Mouse (Mus musculus): ENCODE results near the gene Camsap2. TPM values are rescaled to one million over a fixed set of nuclear protein-coding genes. Genes with fewer than 3 reads are reported as not detected.

Gene Camsap2
- polyA plus RNA-seq, 2 experiments = 15.0 to 17.2 TPM

- no peaks in the 10 kb centered on the region for H3K9me3 ChIP-seq (ENCODE audit: control insufficient read depth, low read length)
- DNase-seq (ENCODE audit: low spot score) (no peak), ATAC-seq (ENCODE audit: low FRiP score, low read depth) (no peak)
- peak overlapping the region; percentile 67 for H3K4me2 ChIP-seq (replicated peaks; ENCODE audit: low read depth, low read length, severe bottlenecking)
- peak overlapping the region; percentile 52 for H3K4me3 ChIP-seq (replicated peaks; ENCODE audit: low read length)
- peaks cover 54% of the 10 kb centered on the region for H3K4me1 ChIP-seq (ENCODE audit: control insufficient read depth, insufficient read depth, low read length)
- no peaks in the 10 kb centered on the region for H3K27me3 ChIP-seq (ENCODE audit: control insufficient read depth, insufficient read depth, low read length)
- WGBS = under 1% methylated on average over 9 of the region's 9 CpGs
- peaks cover 3% of the 10 kb centered on the region; the same call in 1 of the 2 replicates for H3K36me3 ChIP-seq (ENCODE audit: control insufficient read depth, insufficient read depth, low read length)
- H3K27ac ChIP-seq (replicated peaks; ENCODE audit: low read depth, low read length) = no peak overlapping the region
- TF ChIP-seq POLR2A (IDR thresholded peaks at IDR 0.05; ENCODE audit: borderline replicate concordance, extremely low read depth, insufficient read depth, insufficient read length) = no peak
- peak overlapping the region; percentile 68 for H3K9ac ChIP-seq (ENCODE audit: low read depth, low read length, severe bottlenecking)
These were observed 113.5 kb downstream of the Camsap2 start for GRCm38 (mm10) chr1:136232285-136232926.

GRCm38 (mm10) chr1:136231596-136231995 is 114.3 kb downstream of the Camsap2 start:
- Histone ChIP-seq H3K27me3 (ENCODE audit: control insufficient read depth, insufficient read depth, low read length) (no peaks in the 10 kb centered on the region), H3K36me3 (ENCODE audit: control insufficient read depth, insufficient read depth, low read length) (peaks cover 11% of the 10 kb centered on the region), H3K9ac (ENCODE audit: low read depth, low read length, severe bottlenecking) (peak overlapping the region; percentile 43; the same call in 1 of the 2 replicates), H3K4me2 (replicated peaks; ENCODE audit: low read depth, low read length, severe bottlenecking) (peak overlapping the region; percentile 67), H3K27ac (replicated peaks; ENCODE audit: low read depth, low read length) (no peak overlapping the region), H3K9me3 (ENCODE audit: control insufficient read depth, low read length) (no peaks in the 10 kb centered on the region), H3K4me3 (replicated peaks; ENCODE audit: low read length) (peak overlapping the region; percentile 52), H3K4me1 (ENCODE audit: control insufficient read depth, insufficient read depth, low read length) (peaks cover 54% of the 10 kb centered on the region)
- TF ChIP-seq POLR2A (IDR thresholded peaks at IDR 0.05; ENCODE audit: borderline replicate concordance, extremely low read depth, insufficient read depth, insufficient read length) = no peak
- no peak for ATAC-seq (ENCODE audit: low FRiP score, low read depth)
- 2% methylated on average over 6 of the region's 6 CpGs for WGBS
- no peak for DNase-seq (ENCODE audit: low spot score)

- Histone ChIP-seq H3K27me3 (ENCODE audit: control insufficient read depth, insufficient read depth, low read length) (no peaks in the 10 kb centered on the region), H3K9me3 (ENCODE audit: control insufficient read depth, low read length) (no peaks in the 10 kb centered on the region), H3K27ac (replicated peaks; ENCODE audit: low read depth, low read length) (peak overlapping the region; percentile 34; the same call in 1 of the 2 replicates), H3K9ac (ENCODE audit: low read depth, low read length, severe bottlenecking) (peak overlapping the region; percentile 6; the same call in 1 of the 2 replicates), H3K36me3 (ENCODE audit: control insufficient read depth, insufficient read depth, low read length) (peaks cover 25% of the 10 kb centered on the region), H3K4me3 (replicated peaks; ENCODE audit: low read length) (peak overlapping the region; percentile 10; the same call in 1 of the 2 replicates), H3K4me1 (ENCODE audit: control insufficient read depth, insufficient read depth, low read length) (peaks cover 54% of the 10 kb centered on the region), H3K4me2 (replicated peaks; ENCODE audit: low read depth, low read length, severe bottlenecking) (peak overlapping the region; percentile 67)
- TF ChIP-seq POLR2A (IDR thresholded peaks at IDR 0.05; ENCODE audit: borderline replicate concordance, extremely low read depth, insufficient read depth, insufficient read length) = no peak
- ATAC-seq (ENCODE audit: low FRiP score, low read depth) (no peak), DNase-seq (ENCODE audit: low spot score) (no peak)
- 16% methylated on average over 11 of the region's 11 CpGs for whole genome bisulfite sequencing
These were observed 115.7 kb downstream of the Camsap2 start for GRCm38 (mm10) chr1:136230201-136230600.

GRCm38 (mm10) chr1:136229040-136229373 is 116.9 kb downstream of the Camsap2 start:
- DNase-seq (ENCODE audit: low spot score) = no peak
- 29% methylated on average over 6 of the region's 6 CpGs for WGBS
- Histone ChIP-seq H3K4me3 (replicated peaks; ENCODE audit: low read length) (no peak overlapping the region), H3K9me3 (ENCODE audit: control insufficient read depth, low read length) (no peaks in the 10 kb centered on the region), H3K27me3 (ENCODE audit: control insufficient read depth, insufficient read depth, low read length) (no peaks in the 10 kb centered on the region), H3K4me1 (ENCODE audit: control insufficient read depth, insufficient read depth, low read length) (peaks cover 52% of the 10 kb centered on the region), H3K9ac (ENCODE audit: low read depth, low read length, severe bottlenecking) (no peak overlapping the region; the same call in 1 of the 2 replicates), H3K4me2 (replicated peaks; ENCODE audit: low read depth, low read length, severe bottlenecking) (no peak overlapping the region; the same call in 1 of the 2 replicates), H3K27ac (replicated peaks; ENCODE audit: low read depth, low read length) (no peak overlapping the region), H3K36me3 (ENCODE audit: control insufficient read depth, insufficient read depth, low read length) (peaks cover 37% of the 10 kb centered on the region)
- no peak for TF ChIP-seq POLR2A (IDR thresholded peaks at IDR 0.05; ENCODE audit: borderline replicate concordance, extremely low read depth, insufficient read depth, insufficient read length)
- no peak for ATAC-seq (ENCODE audit: low FRiP score, low read depth)

GRCm38 (mm10) chr1:136228328-136229039 is 117.4 kb downstream of the Camsap2 start:
- Histone ChIP-seq H3K4me2 (replicated peaks; ENCODE audit: low read depth, low read length, severe bottlenecking) (no peak overlapping the region; the same call in 1 of the 2 replicates), H3K4me3 (replicated peaks; ENCODE audit: low read length) (no peak overlapping the region), H3K27me3 (ENCODE audit: control insufficient read depth, insufficient read depth, low read length) (no peaks in the 10 kb centered on the region), H3K27ac (replicated peaks; ENCODE audit: low read depth, low read length) (no peak overlapping the region), H3K4me1 (ENCODE audit: control insufficient read depth, insufficient read depth, low read length) (peaks cover 52% of the 10 kb centered on the region), H3K9me3 (ENCODE audit: control insufficient read depth, low read length) (no peaks in the 10 kb centered on the region), H3K9ac (ENCODE audit: low read depth, low read length, severe bottlenecking) (peak overlapping the region; percentile 28; the same call in 1 of the 2 replicates), H3K36me3 (ENCODE audit: control insufficient read depth, insufficient read depth, low read length) (peaks cover 39% of the 10 kb centered on the region)
- no peak for ATAC-seq (ENCODE audit: low FRiP score, low read depth)
- 28% methylated on average over 13 of the region's 13 CpGs for WGBS
- no peak for DNase-seq (ENCODE audit: low spot score)
- no peak for TF ChIP-seq POLR2A (IDR thresholded peaks at IDR 0.05; ENCODE audit: borderline replicate concordance, extremely low read depth, insufficient read depth, insufficient read length)
